Mouse (Mus musculus) hindbrain, embryonic 15.5 days (tissue): ENCODE measurements around the gene Crtc2. TPM values are rescaled to one million over a fixed set of nuclear protein-coding genes. Genes with fewer than 3 reads are reported as not detected.
A peak's percentile ranks its signal among the peaks of the same experiment; 100 is the strongest.

Experiments
- ATAC-seq: fragments of 200-750 bp; cut with Nextera tagmentation; 2 replicates; pipeline ENCODE4 v1.8.0; 2017; ENCODE audit warnings: low read depth, moderate number of reproducible peaks, moderate TSS enrichment; ENCODE audit not compliant: low FRiP score
- H3K27ac ChIP-seq: fragments of 300-500 bp; sonication (generic); replicated peaks from 2 replicates; pipeline ENCODE4 v1.5.1; 2015; ENCODE audit warnings: mild to moderate bottlenecking, inconsistent platforms
- H3K27me3 ChIP-seq: fragments of 300-500 bp; sonication (generic); 2 replicates; pipeline ENCODE4 v1.6.1; 2015; ENCODE audit warnings: control low read depth, inconsistent platforms
- H3K36me3 ChIP-seq: fragments of 300-500 bp; sonication (generic); 2 replicates; pipeline ENCODE4 v1.6.1; 2015; ENCODE audit warnings: control low read depth, inconsistent platforms
- H3K4me1 ChIP-seq: fragments of 300-500 bp; sonication (generic); replicated peaks from 2 replicates; pipeline ENCODE4 v1.6.1; 2015; ENCODE audit warnings: control low read depth, inconsistent platforms
- H3K4me2 ChIP-seq: fragments of 300-500 bp; sonication (generic); 2 replicates; pipeline ENCODE4 v1.6.1; 2015; ENCODE audit warnings: moderate library complexity, mild to moderate bottlenecking, inconsistent platforms
- H3K4me3 ChIP-seq: fragments of 300-500 bp; sonication (generic); 2 replicates; pipeline ENCODE4 v1.5.1; 2015; ENCODE audit warnings: mild to moderate bottlenecking, inconsistent platforms
- H3K9ac ChIP-seq: fragments of 300-500 bp; sonication (generic); 2 replicates; pipeline ENCODE4 v1.6.1; 2015; ENCODE audit warnings: inconsistent platforms
- H3K9me3 ChIP-seq: fragments of 300-500 bp; sonication (generic); 2 replicates; pipeline ENCODE4 v1.6.1; 2016; ENCODE audit warnings: control low read depth, inconsistent platforms
- WGBS: fragments of 180-500 bp; shearing (Covaris S2); methylation state at CpG from one replicate; pipeline ENCODE4 v1.1.7; 2015; 5-methylcytosine and 5-hydroxymethylcytosine counted together
- polyA plus RNA-seq: library from polyadenylated mRNA; unstranded; fragments of >200 nt; fragmentation: Nextera tagmentation; extraction: Ambion mirVana; gene quantifications from 2 replicates; pipeline ENCODE4 v1.2.1, GENCODE M21; 2015

The Crtc2 gene
- polyA plus RNA-seq = 21.9 and 25.6 TPM in 2 replicates

DNA sequence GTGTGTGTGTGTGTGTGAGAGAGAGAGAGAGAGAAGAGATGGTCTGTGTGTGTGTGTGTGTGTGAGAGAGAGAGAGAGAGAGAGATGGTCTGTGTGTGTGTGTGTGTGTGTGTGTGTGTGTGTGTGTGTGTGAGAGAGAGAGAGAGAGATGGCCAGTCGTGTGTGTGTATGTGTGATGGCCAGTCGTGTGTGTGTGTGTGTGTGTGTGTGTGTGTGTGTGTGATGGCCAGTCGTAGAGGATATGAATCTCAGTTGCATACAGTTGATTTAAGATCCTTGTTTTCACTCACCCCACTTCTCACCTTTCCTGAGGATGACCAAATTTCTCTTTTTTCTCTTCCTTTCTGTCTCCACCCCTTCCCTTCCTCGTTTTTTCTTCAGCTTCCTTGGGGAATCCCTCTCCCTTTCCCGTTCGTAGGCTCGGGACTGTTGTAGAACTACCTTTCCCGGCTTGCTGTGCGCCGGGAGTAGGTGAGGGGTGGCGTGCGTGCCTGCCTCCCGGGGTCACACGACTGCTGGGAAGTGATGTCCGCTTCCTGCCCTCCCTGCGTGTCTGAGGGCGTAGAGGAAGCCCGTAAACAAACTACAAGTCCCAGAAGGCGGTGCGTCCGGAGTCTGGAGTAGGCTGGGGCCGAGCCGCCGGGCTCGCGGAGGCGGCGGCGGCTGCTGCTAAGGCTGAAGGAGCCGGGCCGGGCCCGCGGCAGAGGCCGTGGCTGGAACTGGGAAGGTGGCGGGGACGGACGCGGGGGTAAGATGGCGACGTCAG is at the start of gene Crtc2:
TSS of gene Crtc2 (plus strand) at position 511 of the 766 bp plus-strand sequence.
- Histone ChIP-seq H3K27ac (peak within 1 kb of the TSS; percentile 88), H3K4me2 (peak within 1 kb of the TSS; percentile 89), H3K9ac (peak within 1 kb of the TSS; percentile 87), H3K9me3 (no peaks in the 10 kb centered on the region), H3K27me3 (no peaks in the 10 kb centered on the region), H3K36me3 (peaks cover 31% of the 10 kb centered on the region), H3K4me1 (peaks cover 31% of the 10 kb centered on the region), H3K4me3 (peak within 1 kb of the TSS; percentile 85)
- ATAC-seq = peak; percentile 97
- under 1% methylated on average over 39 of the region's 40 CpGs for WGBS

DNA sequence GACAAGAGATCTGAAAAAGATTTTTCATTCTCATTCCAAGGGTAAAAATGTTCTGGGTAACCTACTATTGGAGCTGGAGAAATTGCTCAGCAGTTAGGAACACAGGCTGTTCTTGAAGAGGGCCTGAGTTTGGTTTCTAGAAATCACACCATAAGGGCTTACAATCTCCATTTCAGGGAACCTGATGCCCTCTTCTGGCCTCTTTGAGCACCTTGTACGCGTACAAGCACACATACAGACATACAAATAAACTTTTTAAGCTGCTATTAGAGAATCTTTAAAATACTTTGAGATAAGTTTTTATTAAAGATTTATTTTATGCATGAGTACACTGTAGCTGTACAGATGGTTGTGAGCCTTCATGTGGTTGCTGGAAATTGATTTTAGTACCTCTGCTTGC is 49.4 kb upstream of the Crtc2 start:
- Histone ChIP-seq H3K4me1 (no peaks in the 10 kb centered on the region), H3K9ac (no peak overlapping the region), H3K27ac (no peak overlapping the region), H3K4me3 (no peak overlapping the region), H3K27me3 (no peaks in the 10 kb centered on the region), H3K36me3 (peaks cover 18% of the 10 kb centered on the region), H3K9me3 (no peaks in the 10 kb centered on the region), H3K4me2 (no peak overlapping the region)
- WGBS = 92% methylated on average over 2 of the region's 2 CpGs
- no peak for ATAC-seq

DNA sequence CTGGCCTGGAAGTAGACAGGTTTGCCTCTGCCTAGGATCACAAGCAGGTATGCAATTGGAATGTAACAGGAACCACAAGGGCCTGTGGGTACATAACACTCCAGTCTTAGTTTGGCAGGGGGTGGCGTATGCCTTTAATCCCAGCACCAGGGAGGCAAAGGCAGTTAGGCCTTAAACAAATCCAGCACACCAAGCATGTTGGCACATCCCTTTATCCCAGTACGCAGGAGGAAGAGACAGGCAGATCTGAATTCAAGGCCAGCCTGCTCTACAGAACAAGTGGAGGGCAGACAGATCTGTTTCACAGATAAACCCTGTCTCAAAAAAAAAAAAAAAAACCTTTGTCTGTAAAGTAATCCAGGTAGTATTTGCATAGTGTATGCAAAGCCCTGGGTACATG is 45.3 kb upstream of the Crtc2 start:
- no peak overlapping the region for H3K4me3 ChIP-seq
- H3K9ac ChIP-seq = no peak overlapping the region
- peaks cover 42% of the 10 kb centered on the region for H3K36me3 ChIP-seq
- 87% methylated on average over 2 of the region's 2 CpGs for WGBS
- no peak for ATAC-seq
- no peak overlapping the region for H3K4me2 ChIP-seq
- no peak overlapping the region for H3K27ac ChIP-seq
- H3K27me3 ChIP-seq = no peaks in the 10 kb centered on the region
- peaks cover 23% of the 10 kb centered on the region for H3K4me1 ChIP-seq
- no peaks in the 10 kb centered on the region for H3K9me3 ChIP-seq

DNA sequence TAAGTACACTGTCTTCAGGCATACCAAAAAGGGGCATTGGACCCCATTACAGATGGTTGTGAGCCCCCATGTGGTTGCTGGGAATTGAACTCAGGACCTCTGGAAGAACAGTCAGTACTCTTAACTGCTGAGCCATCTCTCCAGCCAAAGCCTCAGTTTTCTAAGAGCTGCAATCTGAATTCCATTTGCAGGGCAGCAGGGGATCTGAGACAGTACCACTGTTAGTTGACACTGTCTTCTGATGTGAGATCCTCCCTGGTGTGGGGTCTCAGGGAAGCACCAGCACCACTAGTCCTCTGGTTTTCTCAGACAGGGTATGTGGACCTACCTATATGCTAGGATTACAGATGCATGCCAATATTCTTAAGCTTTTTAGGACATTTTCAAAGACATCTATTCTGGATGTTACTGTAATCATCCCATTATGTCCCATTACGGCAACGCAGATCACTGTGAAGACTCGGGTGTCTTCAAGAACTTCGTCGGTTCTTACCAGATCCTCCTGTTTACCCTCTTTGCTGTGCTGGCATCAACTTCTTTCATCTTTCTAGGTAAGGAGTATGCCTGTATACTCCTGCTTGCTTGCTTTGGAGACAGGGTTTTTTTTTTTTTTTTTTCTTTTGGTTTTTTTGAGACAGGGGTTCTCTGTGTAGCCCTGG is 43.9 kb upstream of the Crtc2 start:
- Histone ChIP-seq H3K4me3 (no peak overlapping the region), H3K4me2 (no peak overlapping the region), H3K9me3 (no peaks in the 10 kb centered on the region), H3K27me3 (no peaks in the 10 kb centered on the region), H3K9ac (no peak overlapping the region), H3K27ac (no peak overlapping the region), H3K36me3 (peaks cover 42% of the 10 kb centered on the region), H3K4me1 (peaks cover 32% of the 10 kb centered on the region)
- no peak for ATAC-seq
- 93% methylated on average over 5 of the region's 5 CpGs for WGBS

DNA sequence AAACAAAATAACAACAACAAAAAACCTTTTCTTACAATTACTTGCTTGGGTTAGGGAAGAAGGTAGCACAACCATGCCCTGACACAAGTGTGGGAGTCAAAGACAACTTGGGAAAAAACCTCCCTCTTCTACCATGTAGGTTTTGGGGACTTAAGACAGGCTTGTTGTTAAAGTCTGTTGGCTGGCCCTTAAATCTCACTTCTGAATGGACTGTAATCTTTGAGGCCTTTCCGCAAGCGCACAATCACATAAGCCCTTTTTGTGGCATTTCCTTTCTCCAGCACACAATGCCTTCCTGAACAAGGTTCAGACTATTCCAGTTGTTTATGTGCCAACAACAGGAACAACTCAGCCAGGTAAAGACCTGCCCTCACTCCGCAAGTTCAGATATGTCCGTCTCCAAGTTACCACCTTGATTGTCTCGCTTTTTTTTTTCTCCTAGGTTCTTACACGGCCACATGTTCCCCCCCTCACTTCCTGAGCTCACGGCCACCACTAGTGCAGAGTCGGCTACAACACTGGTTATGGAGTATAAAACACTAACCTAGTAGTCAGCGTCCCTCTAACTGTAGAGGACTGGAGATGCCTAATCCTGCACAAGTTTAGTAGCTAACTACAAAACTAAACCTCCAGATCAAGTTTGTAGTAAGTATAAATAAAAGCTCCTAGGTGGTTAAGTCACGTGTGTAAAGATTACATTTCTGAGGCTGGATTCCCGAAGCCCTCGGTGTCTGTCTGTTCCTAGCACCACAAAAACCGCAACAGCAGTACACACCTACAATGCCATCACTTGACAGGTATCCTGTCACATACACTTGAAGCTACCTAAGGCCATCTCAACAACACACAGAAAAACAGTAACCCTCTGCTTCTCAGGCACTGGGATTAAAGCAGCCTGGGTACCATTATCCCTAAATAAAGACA is 42.2 kb upstream of the Crtc2 start:
- WGBS = 87% methylated on average over 13 of the region's 13 CpGs
- Histone ChIP-seq H3K27ac (no peak overlapping the region), H3K36me3 (peaks cover 42% of the 10 kb centered on the region), H3K4me1 (peaks cover 32% of the 10 kb centered on the region), H3K4me3 (0 out of 2 replicates have a peak overlapping the region, but pooled peaks have one; percentile 55), H3K27me3 (no peaks in the 10 kb centered on the region), H3K9ac (no peak overlapping the region), H3K9me3 (no peaks in the 10 kb centered on the region), H3K4me2 (peak overlapping the region; percentile 97)
- no peak for ATAC-seq

DNA sequence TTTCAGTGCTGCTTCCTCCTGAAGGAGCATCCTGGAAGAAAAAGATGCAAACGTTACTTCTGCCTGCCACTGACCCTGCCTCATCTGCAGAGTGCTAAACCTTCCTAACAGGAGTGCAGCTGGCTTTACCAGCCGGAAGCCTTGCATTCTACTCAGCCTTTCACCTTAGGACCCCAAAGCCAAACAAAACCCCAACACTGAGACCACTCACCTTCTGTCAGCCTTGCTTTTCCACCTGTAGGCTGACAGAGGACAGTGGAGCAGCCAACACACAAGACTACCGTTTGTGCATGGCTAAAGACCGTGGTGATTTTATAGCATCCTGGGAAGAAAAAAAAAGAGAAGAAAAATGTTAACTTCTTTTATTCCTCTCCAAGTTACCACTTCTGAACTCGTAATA is 41.2 kb upstream of the Crtc2 start:
- Histone ChIP-seq H3K9me3 (no peaks in the 10 kb centered on the region), H3K36me3 (peaks cover 42% of the 10 kb centered on the region), H3K4me1 (peaks cover 32% of the 10 kb centered on the region), H3K27ac (peak overlapping the region; percentile 82; the same call in 1 of the 2 replicates), H3K4me2 (peak overlapping the region; percentile 97), H3K27me3 (no peaks in the 10 kb centered on the region), H3K9ac (peak overlapping the region; percentile 78), H3K4me3 (peak overlapping the region; percentile 55)
- ATAC-seq = no peak
- WGBS = 11% methylated on average over 5 of the region's 5 CpGs

DNA sequence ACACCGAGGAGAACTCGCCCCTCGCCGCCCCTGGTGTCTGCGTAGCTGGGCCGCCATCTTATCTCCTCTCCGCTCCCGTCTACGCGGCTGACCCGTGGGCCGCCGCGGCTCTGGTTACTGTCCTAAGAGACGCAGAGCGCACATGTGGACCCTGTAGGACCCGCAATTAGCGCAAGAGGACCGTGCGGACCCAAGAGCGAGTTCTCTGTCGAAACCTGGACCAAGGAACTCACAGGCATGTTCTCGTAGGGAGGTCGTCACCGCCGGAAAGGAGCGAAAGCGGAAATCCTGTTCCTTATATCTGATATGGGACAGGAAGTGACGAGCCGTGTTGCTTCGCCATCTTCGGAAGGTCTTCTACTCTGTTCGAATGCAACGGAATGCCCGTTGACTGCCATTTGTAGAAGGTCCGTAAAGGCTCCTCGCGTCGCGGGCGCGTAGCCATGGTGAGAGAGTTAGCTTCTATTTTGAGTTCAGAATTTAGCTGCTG is 40.5 kb upstream of the Crtc2 start, which contains the start of the genes Rps27 and Rab13:
TSS of gene Rps27 (minus strand) at position 275 of the 490 bp plus-strand sequence.
TSS of gene Rab13 (plus strand) at position 319 of the 490 bp plus-strand sequence.
- H3K4me3 ChIP-seq = peak within 1 kb of the TSS; percentile 55
- H3K9ac ChIP-seq = peak within 1 kb of the TSS; percentile 78
- H3K4me2 ChIP-seq = peak within 1 kb of the TSS; percentile 97
- H3K9me3 ChIP-seq = no peaks in the 10 kb centered on the region
- peak within 1 kb of the TSS; percentile 82 for H3K27ac ChIP-seq
- peaks cover 35% of the 10 kb centered on the region for H3K36me3 ChIP-seq
- under 1% methylated on average over 42 of the region's 42 CpGs for WGBS
- H3K4me1 ChIP-seq = peaks cover 32% of the 10 kb centered on the region
- ATAC-seq = peak; percentile 95
- H3K27me3 ChIP-seq = no peaks in the 10 kb centered on the region

DNA sequence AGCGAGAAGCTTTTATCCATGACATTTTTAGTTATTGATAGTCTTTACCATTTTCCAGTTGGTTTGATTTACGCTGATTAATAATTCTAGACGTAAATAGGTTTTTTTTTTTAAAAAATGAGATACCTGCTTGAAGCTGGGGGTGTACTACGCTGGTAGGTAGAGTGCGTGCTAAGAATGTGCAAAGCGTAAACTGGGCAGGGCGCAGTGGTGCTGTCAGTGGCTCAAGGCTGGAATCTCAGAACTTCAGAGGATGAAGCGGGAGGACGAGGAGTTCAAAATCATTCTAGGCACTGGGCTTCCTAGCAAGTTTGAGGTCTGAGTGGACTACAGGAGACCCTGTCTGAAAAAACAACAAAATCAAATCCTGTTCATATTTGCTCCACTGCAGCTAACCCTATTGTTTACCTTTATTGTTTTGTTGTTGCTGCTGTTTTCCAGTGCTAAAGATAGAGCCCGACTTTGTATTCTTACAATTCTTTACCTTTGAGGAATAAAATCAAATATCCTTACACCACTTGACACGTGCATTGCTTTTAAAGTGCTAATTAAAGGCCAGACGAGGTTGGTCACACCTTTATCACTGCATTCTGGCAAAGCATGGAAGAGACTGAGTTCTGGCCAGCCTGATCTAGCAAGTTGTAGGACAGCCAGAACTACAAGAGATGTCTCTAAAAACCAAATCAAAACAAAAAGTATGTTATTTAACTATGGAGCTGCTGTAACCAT is 39.8 kb upstream of the Crtc2 start:
- H3K9me3 ChIP-seq = no peaks in the 10 kb centered on the region
- H3K9ac ChIP-seq = peak overlapping the region; percentile 46
- peak overlapping the region; percentile 97 for H3K4me2 ChIP-seq
- peaks cover 32% of the 10 kb centered on the region for H3K4me1 ChIP-seq
- peak overlapping the region; percentile 55 for H3K4me3 ChIP-seq
- no peaks in the 10 kb centered on the region for H3K27me3 ChIP-seq
- ATAC-seq = peak; percentile 65
- WGBS = 11% methylated on average over 12 of the region's 12 CpGs
- peaks cover 28% of the 10 kb centered on the region for H3K36me3 ChIP-seq
- peak overlapping the region; percentile 82 for H3K27ac ChIP-seq

DNA sequence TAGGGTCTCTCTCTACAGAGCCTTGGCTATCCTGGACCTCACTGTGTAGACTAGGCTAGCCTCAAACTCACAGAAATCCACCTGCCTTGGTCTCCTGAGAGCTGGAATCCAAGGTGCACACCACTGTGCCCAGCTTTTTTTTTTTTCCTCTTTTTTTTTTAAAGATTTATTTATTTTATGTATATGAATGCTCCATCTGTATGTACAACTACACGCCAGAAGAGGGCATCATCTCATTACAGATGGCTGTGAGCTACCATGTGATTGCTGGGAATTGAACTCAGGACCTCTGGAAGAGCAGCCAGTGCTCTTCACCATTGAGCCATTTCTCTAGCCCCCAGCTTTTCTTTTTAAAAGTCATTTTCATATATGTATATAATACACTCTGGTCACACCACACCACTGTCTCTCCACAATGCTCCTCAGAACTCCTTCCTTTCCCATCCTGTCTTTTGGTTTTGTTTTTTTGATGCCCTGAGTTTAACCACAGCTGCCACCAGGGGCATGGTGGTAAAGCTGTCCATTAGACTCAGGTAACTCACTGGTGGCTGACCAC is 38.1 kb upstream of the Crtc2 start:
- Histone ChIP-seq H3K4me1 (peaks cover 39% of the 10 kb centered on the region), H3K4me3 (no peak overlapping the region), H3K36me3 (peaks cover 13% of the 10 kb centered on the region), H3K4me2 (no peak overlapping the region), H3K27ac (no peak overlapping the region), H3K9me3 (no peaks in the 10 kb centered on the region), H3K27me3 (no peaks in the 10 kb centered on the region), H3K9ac (no peak overlapping the region)
- no peak for ATAC-seq
- 42% methylated on average over 1 of the region's 1 CpGs for WGBS

DNA sequence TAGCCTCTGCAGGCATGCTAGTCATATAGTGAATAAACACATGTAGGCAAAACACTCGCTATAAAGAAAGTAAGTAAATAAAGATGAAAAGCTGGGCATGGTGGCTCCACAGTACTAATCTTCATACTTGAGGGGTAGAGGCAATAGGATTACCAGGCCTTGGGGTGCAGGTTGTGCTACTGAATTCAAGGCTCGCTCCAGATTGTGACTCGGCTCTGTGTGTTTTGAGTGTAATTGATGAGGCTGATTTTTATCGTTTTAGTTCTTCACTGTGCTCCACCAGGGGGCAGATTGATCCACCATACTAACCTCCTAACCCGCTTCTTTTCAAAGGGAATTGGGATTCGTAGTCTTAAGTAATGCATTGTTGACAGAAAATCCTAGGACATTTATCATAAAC is 33.9 kb upstream of the Crtc2 start:
- H3K27ac ChIP-seq = peak overlapping the region; percentile 77
- H3K9ac ChIP-seq = 0 out of 2 replicates have a peak overlapping the region, but pooled peaks have one; percentile 14
- no peak for ATAC-seq

More for the DNA sequence above, 33.9 kb upstream of the Crtc2 start:
- H3K27me3 ChIP-seq = no peaks in the 10 kb centered on the region
- no peaks in the 10 kb centered on the region for H3K9me3 ChIP-seq
- peaks cover 16% of the 10 kb centered on the region for H3K4me1 ChIP-seq
- H3K4me3 ChIP-seq = peak overlapping the region; percentile 37
- no peaks in the 10 kb centered on the region for H3K36me3 ChIP-seq
- WGBS = 14% methylated on average over 6 of the region's 6 CpGs
- peak overlapping the region; percentile 64 for H3K4me2 ChIP-seq
